Mouse (Mus musculus) brain, adult 2 months (tissue): ENCODE measurements around the gene Dzip1.

Experiments used
- DNase-seq: peaks from one replicate; pipeline ENCODE4 v3.0.0; 2011; ENCODE audit warnings: low read depth, low spot score

Dzip1 gene

DNA sequence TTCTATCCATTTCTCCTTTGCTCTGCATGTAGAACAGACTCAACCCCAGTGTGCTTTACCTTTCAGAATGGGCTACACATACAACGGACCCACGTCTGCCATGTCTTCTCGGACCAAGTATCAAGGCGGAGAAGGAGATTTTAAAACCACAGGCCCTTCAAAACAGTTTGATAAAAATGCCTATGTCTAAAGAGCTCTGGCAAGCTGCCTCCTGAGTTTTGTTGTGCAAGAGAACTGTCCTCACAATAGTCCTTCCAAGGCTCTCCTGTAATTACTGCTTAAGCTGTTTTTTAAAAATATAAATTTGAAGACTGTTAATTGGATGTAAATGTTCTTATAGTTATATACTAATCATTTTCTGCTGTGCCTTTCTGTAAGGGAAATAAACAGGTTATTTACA, 51.1 kb downstream of the Dzip1 start:
- no peak for DNase-seq

DNA sequence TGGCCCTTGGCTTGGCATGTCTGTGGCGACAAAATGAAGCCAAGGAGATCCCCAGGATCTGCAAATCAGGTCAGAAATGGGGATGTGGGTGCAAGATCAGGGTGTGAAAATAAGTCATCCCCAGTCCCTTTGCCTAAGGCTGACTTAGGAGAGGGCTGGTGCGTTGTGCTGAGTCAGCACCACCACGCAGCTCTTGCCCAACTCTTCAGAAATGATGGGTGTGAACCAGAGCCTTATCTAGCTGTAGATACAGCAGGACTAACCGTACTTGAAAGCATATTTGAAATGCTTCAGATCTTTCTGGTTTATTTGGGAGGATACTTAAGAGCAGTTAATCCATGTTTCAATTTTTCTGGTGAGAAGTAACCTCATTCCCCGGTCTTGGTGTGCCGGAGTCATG, 55.5 kb downstream of the Dzip1 start:
- DNase-seq, result peak; percentile 21

DNA sequence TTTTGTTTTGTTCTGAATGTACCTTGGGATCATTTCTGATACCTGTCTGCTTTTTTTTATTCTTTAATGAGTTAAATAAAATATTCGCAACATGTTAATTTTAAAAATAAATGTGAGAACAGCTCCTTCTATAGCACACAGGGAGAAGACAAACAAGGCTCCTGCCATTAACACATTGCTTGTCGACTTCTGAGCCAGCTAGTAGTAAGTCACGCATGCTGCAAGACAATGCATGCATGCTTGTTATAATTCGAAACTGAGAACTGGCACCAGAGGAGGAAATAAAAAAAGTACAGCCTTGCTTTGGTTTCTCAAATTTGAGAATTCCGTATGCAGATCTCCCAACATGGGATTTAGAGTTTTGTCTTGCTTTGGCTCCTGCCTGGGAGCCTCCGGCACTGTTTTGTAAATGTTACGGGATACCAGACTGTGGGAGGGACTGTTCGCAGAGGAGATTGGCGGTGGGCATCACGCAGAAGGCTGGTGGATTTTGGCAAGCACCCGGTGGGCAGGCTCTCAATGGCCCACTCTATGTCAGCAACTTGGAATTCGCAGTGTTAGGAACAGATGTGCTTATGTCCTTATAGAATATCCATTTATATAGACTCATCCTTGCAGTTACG, 57.0 kb downstream of the Dzip1 start:
- DNase-seq, result peak; percentile 26

DNA sequence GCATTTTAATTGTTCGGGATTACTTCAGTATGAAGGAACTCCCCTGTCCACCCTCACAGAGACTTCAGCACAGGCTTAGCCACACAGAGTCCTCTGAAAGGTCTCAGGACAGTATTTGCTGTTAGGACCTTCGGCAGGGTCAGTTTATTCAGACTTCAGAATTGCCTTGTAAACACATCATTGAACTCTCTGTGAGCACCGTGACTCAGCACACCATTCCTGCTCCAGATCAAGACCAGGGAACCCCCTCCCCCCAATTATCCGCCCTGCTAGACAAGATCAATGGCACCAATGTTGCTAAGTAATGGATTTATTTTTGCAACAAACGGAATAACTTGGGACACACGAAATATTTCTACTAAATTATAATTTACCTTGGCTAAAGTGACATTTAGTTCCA, 57.9 kb downstream of the Dzip1 start:
- DNase-seq, result no peak

DNA sequence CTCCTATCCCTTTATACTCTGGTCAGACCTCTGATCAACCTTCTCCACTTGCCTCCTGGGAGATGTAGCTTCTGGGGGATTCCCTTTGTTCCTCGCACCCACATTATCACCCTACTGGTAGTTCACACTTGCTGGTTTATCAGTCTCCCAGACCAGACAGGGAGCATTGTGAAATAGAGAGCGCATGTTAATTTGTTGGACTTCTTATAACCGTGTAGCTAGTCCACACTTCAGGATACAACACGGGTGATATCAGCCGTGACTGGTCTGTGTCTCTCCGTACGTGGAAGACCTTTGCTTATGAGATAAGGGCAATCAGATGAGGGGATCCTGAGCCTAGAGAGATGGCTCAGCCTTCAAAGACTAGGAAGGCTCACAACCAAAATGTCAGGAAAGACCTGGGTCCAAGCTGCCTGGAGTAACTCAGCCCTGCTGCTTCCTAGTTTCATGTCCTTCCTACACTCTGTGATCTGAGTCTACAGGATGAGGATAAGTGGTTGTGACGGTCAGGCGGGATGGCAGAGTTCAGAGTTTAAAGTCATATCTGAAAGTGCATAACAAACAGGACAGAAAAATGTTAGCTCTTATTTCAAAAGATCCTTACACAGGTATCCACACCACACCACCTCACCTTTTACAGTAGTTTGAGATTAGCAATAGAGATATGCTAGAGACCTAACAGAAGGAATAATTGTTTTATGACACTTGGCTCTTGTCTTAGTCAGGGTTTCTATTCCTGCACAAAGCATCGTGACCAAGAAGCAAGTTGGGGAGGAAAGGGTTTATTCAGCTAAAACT, 59.0 kb downstream of the Dzip1 start:
- DNase-seq, result no peak

DNA sequence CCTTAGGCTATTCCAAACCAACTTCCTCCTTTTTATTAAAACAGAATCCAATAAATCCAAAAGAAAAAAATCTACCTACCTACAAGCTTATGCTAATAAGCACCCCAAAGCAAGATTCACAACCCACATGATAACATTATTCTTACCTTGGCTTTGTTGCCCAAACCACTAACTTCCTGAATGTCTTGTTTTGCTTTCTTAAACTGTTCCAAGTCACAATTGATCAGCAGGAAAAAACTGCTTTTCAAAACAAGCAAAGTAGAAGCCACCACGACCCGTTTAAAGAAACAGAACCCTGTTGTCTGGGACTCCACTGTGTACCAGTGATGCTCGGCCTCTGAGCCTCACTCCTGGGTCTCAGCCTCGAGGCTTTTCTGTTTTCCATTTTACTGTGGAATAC, 60.4 kb downstream of the Dzip1 start:
- no peak for DNase-seq

DNA sequence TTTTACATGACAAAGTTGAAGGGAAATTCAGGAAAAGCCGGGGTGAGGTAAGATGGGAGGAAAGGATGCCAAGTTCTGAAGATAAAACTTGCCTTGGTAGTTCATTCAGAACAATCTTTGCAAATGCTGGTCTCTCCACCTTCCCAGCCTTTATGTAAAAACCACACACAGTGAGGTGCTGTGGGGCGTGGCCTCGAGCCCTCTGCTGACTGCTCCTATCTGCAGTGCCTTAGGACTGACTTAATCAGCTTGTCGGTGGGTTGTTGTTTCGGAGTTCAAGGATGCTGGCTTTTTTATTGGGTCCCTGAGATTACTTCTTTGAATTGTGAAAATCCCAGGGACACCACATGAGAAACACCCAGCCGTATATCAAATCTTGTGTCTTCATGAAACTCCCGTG, 63.0 kb downstream of the Dzip1 start:
- DNase-seq, result no peak

DNA sequence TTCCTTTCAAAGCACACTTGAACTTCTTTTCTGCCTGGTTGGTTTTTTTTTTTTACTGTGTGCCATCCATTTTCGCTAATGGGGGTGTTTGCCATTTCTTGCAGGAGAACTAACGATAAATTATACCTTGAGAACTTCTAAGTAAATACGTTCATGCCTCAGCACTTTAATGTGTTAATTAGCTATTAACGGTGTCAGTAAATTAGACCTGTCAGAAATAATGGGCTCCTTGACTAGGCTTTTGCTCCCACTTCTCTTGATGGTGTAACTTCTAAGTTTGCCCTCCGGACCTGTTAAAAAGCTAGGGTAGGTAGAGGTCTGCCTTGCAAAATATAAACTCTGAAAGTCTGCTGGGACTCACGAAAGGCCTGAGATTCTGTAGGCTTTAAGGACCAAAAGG, 66.9 kb downstream of the Dzip1 start:
- no peak for DNase-seq

DNA sequence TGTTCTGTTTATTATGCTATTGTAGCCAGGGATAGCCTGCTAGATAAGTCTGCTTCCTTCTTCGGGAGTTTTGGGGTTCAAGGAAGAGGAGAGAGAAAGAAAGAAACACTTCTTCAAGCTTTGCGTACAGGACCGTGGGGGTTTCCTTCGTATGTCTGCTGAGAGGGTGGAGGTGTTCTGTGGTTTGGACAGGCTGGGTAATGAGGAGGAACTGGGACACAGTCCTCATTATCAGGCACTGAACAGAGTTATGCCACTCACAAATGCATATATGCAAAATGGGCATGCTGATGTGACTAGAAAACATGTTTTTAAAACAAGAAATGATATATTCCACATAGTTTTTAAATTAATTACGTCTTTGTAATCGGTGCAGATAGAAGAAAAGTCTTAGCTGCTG, 68.7 kb downstream of the Dzip1 start:
- no peak for DNase-seq

DNA sequence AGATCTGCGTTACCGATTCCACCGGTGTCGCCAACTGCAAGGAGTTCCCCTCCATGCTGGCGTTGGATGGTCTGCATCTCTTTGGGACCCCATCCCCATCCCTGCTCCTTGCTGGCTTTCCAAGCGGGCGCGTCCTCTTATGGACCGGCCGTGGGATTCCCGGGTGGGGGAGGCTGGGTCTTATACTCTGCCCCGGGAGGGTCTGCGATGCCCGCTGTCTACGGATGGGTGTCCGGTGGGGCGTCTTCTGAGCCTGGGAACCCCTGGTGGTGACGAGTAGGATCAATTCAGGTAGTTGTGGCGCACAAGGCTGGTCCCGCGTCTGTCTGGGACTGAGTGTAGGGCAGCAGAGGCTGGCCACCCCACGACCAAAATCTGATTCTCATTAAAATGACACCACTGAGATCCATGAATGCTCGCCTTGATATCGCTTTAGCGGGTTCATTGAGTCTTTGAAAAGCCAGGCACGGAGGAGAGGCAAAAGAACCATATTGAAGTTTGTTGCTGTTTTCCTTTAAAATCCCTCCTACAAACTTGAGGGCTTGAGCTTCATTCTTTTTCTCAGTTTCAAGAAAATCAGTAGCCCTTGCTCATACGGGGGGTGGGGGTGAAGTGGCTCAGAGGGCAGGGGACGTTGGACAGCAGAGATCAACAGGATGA, 70.0 kb downstream of the Dzip1 start:
- DNase-seq, result no peak

DNA sequence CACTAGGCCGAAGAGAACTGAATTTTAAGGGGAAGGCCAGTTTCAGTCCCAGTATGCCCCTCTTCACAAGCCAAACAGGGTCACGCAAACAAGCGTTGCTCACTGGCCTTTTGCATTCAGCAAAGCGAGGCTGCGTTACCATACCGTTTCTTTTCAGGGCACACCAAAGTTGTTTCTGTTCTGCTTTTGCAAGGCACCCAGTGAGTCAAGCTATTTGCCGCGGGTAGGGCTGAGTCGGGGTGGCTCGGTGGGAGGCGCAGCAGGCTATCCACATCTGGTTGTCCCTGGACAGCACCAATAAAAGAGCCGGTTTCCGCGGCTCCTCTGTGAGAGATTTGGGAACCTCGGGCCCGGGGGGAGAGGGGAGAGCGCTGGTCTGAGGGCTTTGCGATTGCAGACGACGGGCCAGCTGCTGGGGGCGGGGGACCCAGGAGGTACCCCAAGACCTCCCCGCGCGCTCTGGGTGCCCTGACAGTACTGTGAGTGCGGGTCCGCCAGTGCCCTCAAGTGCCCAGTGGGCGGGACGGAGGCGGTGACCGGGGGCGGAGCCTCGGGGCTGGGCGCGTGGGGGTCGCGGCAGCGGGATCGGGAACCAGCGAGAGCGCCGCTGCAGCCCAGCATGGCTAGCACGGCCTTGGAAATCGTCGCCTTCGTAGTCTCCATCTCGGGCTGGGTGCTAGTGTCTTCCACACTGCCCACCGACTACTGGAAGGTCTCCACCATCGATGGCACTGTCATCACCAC, 70.7 kb downstream of the Dzip1 start:
- peak; percentile 27 for DNase-seq

DNA sequence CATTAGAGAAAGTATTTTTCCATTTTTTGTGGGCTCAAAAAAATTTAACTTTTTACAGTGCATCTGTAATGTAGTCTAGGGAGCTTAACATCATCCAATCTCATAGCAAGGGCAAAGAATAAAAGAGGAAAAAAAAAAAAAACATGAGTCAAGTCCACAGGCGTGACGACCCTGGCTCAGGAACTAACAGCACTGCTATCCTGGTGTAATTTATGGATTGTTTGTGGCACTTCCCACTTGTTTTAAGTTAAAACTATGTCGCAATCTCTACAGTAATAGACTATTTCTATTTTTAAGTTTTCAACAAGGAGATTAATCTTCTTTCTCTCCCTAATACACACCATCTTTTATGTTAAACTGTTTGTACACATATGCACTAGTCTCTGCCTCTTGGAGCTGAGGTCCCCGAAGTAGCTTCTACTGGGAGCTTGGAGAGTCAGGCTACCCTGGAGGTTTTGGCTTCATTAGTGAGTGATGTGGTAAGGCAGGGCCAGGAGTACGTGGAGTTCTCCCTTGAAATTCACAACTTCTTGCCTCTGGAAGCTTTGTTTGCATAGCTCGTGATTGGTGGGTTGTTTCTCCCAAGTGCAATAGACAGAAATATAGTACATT, 73.7 kb downstream of the Dzip1 start:
- no peak for DNase-seq

DNA sequence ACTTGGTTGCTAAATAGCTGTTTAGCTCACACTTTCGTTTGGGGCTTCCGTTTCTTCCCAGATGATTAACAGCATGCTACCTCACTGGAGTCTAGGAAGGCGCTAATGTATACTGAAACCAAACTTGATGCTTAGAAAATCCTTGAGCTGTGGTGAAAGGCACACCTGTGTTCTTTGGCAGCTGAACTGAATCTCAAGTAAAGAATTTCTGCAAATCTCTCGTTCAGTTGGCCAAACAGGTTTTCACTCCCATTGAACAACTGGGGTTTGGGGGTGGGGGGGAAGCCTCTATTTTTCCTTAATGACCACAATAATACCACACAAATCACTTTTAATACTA, 74.6 kb downstream of the Dzip1 start:
- no peak for DNase-seq

DNA sequence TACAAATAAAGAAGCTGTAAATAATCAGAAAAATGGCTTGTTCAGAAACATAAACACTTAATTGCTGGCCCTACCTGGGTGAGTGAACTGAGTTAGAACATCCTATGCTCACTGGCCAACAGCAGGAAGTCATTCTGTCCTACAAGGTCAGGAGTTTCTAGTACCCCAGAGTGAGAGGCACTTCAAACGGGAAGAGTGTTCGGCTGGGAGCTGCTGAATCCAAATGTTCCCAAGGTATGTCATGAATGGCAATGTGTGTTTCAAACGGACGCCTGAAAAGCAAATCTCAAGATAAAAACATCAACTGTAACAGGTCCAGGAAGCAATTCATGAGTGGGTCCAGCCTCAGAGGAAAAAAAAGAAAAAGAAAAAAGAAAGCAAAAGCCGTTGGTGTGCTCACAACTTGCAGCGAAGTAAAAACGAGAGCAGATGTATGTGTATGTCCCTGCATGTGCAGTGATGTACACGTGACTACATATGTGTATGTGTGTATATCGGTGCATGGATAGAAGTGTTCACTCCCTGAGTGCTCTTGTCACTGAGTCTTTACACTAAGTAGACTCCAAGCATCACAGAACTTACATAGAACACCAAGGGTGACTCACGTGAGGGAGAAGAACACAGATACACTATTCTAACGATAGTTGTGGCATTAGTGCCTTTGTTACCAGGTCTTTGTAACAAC, 75.1 kb downstream of the Dzip1 start:
- DNase-seq, result no peak

DNA sequence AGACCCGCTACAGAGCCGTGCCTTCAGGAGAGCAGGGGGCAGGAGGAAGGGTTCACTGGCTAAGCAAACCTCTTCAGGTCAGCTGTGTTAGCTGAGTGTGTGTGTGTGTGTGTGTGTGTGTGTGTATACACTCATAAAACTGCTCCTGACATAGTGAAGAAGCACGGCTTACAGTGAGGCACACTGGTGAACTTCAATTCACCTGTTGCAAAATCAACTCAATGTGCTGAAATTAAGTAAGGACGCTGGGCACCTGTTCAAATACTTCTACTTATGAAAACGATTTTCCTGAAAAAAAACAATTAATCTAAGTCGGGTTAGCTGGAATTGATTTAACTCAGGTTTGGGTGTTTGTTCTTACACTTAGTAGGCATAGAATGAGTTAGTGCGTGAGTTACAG, 77.1 kb downstream of the Dzip1 start:
- no peak for DNase-seq

DNA sequence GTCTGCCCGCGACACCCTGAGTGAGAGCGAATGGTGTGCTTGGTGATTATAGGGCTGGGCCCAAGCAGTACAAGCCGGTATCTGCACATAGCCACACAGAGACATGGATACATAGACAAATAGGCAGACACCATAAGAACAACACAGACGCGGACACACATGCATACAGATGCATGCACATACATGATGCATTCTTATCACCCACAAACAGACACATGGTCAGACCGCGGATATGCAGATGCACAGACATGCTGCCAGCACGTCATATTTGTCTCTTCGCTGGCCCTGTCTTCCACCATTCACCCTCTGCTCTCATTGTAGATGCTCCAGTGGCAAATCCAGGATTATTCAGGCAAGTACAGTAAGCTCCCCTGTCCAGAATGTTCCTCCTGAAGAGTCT, 78.4 kb downstream of the Dzip1 start:
- DNase-seq, result no peak

DNA sequence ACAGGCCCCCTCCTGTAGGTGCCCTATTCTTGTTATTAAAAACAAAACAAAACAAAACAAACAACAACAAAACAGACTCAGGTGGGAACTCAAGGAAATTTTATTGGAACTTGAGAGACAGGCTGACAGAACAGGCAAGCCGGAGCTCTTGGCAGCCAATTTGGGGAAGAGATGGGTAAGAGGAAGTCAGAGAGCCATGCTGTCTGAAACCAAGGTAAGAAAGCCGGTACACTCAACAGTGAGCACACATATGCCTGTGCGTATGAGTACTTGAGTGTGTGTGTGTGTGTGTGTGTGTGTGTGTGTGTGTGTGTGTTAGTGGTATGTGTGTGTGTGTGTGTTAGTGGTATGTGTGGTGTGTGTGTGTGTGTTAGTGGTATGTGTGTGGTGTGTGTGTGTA, 82.9 kb downstream of the Dzip1 start:
- no peak for DNase-seq

DNA sequence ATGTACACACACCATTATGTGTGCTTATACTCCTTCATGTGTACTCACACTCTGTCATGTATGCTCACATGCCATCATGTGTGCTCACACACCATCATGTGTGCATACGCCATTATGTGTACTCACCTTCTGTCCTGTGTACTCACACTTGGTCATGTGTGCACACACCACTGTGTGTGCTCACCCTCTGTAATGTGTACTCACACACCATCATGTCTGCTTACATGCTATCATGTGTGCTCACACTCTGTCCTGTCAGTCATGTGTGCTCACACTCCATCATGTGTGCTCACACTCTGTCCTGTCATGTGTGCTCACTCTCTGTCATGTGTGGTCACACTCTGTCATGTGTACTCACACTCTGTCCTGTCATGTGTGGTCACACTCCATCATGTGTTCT, 85.2 kb downstream of the Dzip1 start:
- no peak for DNase-seq

DNA sequence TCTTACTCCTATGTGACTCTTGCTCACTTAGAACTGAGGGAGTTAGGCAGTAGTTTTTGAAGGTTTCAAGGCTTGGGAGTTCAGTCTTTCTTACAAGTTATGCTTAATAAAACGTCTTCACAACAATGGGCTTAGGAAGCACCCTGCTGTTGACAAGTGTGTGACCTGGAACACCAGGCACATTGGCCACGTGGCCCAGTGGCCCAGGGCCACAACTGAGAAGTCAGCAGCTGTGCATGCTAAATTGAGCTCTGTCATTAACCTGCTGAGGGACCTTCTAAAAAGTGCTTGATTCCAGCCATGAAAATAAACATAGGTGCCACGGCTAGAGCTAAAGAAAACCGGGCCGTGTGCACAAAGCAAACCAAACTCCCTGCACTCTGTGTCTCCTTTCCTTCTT, 85.8 kb downstream of the Dzip1 start:
- DNase-seq, result no peak

DNA sequence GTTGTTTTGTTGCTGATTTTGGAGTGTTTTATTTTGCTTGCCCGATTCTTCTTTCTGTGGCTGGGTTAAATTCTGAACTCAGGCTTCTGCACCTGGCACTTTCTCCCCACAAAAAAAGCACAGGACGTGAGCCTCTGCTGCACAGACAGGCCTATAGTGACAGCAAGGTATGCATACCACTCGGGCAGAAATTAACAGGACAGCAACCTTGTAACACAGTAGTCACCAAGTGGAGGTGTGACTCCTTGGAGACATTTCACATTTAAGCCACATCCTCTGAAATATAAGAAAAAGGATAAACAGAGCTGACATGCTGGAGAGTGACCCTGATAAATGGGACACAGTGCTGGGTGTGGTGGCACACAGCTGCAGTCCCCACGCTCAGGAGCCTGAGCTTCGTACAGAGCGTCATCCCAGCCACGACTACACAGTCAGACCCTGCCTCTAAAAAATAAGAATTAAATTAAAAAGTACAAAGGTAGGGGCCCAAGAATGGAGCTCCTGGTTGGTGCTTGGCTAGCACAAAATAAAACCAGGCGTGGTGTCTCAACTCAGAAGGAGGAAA, 86.6 kb downstream of the Dzip1 start:
- DNase-seq, result no peak

DNA sequence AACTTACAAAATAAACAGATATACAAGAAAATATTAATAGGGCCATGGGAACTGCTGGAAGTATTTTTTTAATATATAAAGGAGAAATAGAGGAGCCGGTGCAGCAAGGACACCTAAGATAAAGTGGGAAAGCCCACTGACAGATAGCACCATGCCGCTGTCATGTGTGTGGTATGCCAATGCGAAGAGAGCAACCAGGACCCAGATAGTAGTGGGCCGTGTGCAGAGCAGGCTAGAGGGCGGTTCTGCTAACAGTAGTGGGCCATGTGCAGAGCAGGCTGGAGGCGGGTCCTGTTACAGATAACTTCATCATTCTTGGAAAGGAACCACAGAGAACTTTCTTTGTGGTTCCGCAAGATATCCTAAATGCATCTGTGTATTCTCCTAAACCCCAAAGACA, 88.5 kb downstream of the Dzip1 start:
- no peak for DNase-seq
